Mouse (Mus musculus) mesoderm, embryonic 11.5 days (tissue): Measurements from ENCODE around the gene B3gnt6.
"Not testable (repeated sequence)": the region's sequence is repeated elsewhere in the genome, so short reads cannot be mapped to it uniquely, and the experiment has no call there.

ENCODE experiments used
- DNase-seq: peaks from one replicate; pipeline ENCODE4 v3.0.0-alpha.2; 2012; ENCODE audit warnings: low read depth, low spot score

Gene B3gnt6

GRCm38 (mm10) chr7:98199381-98199780, at the start of gene B3gnt6:
TSS of gene B3gnt6 (minus strand) at chr7:98199481.
- DNase-seq: no peak

GRCm38 (mm10) chr7:98236686-98237359, 37.5 kb upstream of the B3gnt6 start:
- no peak for DNase-seq

GRCm38 (mm10) chr7:98223796-98224195, 24.5 kb upstream of the B3gnt6 start:
- DNase-seq: no peak

DNA sequence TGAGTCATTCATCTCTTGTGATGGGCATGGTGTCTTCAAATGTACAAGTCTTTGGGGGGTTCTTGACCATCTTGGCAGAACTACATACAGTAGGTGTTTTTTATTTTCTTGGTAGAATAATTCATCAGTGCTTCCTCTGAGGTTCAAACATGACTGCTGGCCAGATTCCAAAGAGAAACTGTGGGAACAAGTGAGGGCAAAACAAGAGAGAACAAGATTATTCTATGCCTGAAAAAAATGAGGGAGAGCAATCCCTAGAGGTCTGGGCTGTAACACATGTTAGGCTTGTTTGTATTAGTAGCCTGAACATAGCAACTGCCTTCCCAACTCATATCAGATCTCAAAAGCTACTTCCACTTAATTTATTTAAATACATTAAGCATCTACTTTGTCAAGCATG, 17.4 kb upstream of the B3gnt6 start:
- DNase-seq: no peak

- no peak for DNase-seq
Observed at GRCm38 (mm10) chr7:98202946-98203345, 3.7 kb upstream of the B3gnt6 start.

DNA sequence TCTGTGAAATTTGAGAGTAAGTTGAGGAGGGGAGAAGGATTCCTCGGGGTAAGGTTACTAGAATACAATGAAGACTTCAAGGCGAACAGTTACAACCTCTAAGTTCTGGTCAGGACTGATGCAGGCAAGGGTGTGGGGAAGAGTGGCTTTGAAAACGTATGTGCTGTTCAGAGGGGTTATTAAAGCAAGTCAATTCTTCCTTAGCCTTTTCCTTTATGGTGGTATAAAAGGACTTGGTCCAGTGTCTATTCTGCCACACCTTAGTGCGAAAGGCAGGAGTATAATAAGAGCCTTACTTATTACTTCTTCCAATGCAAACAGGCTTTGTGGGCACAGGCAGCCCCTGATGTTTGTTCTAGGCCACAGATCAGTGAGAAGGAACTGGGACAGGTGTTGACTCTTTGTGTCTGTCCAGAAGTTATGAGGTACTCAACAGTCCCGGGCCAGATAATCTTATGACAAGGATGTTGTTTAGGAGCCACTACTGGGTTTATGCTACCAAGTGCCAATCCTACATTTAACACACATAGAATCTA, 2.3 kb upstream of the B3gnt6 start:
- DNase-seq: no peak

- no peak for DNase-seq
Observed at GRCm38 (mm10) chr7:98200396-98200795, 1.1 kb upstream of the B3gnt6 start.

- peak; percentile 35 for DNase-seq
Observed at GRCm38 (mm10) chr7:98195151-98195801, 4.0 kb downstream of the B3gnt6 start.

DNA sequence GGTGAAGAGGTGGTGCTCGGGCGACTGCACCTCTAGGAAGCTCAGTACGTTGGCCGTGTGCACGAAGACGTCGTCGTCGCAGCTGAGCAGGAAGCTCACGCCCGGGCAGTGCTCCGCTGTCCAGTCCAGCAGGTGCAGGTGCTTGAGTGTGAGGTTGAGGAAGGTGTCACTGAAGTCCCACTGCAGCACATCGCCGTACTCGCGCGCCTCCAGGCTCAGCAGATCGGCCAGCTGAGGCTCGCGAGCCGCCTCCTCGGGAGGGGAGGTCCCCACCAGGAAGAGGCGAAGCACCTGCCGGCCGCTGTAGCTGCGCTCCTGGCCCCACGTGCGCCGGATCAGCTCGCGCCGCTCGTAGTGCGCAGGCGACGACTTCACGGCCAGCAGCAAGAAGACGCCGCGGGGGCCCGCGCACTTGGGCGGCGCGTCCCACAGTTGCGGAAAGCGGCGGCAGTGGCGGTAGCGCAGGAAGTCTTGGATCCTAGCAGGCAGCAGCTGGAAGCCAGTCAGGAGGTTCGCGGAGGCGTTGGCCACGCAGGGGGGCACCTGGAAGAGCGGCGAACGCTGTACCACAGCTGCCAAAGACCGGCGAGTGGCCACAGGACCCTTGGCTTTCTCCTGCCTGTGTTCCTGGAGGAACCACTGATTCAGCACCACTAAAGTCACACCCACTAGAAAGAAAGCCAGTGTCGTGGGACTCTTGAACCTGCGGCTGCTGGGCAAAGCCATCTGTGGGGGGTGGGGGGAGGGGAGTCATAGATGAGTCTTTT, 5.1 kb downstream of the B3gnt6 start:
- DNase-seq: peak; percentile 39

DNA sequence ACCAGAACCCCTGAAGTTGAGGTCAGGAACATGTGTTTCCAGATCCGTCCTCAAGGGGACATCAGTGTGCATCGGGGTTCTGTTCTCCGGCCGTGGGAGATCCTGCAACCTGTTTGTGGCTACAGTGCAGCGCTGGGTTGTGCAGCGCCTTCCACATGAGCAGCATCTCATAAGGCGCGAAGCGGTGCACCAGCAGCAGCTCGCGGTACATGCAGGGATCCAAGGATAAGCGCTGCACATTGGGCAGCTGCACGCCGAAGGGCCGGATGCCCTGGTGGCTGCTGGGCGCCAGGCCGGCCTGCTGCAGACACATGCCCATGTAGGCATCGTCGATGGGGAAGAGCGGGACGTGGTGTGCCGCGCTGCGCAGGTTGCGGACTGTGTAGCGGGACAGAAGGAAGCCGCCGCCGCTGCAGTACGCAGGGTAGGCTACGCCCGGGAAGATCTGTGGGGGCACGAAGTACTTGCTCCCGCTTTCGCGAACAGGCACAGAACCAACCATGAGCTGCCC, 5.7 kb downstream of the B3gnt6 start:
- peak; percentile 45 for DNase-seq

- DNase-seq: no peak
Observed at GRCm38 (mm10) chr7:98191571-98192250, 7.6 kb downstream of the B3gnt6 start.

DNA sequence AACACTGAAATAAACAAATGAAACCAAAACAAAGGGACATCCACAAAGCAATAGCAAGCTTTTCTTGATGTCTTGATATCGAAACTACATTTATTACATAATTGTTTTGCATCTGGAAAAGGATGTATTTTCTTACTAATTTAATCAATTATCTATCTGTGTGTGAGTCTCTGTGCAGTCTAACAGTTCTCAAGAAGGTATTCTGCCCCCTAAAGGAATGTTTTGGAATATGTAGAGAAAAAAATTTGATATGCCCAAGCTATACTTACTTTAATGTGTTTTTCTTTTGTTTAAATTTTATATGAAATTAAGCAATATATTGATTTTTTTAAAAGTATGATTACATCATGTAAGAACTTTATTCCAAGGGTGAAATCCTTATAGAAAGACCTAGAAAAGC, 8.7 kb downstream of the B3gnt6 start:
- no peak for DNase-seq

- no peak for DNase-seq
Observed at GRCm38 (mm10) chr7:98189745-98190144, 9.5 kb downstream of the B3gnt6 start.

- no peak for DNase-seq
Observed at GRCm38 (mm10) chr7:98188680-98189079, 10.6 kb downstream of the B3gnt6 start.

- DNase-seq: no peak
Observed at GRCm38 (mm10) chr7:98188238-98188637, 11.0 kb downstream of the B3gnt6 start.

DNA sequence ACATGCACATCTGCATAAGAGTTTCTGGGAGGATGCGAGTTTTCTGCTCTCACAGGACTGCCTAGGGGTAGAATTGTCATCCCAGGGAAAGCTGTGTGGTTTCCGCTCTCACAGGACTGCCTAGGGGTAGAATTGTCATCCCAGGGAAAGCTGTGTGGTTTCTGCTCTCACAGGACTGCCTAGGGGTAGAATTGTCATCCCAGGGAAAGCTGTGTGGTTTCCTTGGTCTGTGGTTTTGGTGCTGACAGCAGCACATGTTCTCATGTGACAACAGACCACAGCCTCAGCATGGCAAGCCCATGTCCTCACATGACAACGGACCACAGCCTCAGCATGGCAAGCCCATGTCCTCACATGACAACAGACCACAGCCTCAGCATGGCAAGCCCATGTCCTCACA, 11.9 kb downstream of the B3gnt6 start:
- DNase-seq: not testable (repeated sequence)

DNA sequence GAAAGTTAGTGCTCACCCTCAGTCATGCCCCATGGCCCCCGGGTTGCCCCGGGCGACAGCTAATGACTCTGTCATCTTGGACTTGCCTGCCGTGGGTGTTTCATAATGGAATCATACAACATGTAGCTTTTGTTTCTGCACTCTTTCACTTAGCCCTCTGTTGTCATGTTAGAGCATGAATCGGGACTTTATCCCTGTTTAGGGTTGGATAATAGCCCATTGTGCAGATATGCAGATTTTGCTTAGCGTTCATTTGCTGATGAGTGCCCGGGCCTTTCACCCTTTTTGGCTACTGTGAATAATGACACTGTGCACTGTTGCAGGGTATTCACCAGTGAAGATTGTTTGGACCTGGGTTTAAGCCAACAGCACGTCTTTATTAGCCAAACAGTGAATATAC, 12.6 kb downstream of the B3gnt6 start:
- DNase-seq: peak; percentile 53

DNA sequence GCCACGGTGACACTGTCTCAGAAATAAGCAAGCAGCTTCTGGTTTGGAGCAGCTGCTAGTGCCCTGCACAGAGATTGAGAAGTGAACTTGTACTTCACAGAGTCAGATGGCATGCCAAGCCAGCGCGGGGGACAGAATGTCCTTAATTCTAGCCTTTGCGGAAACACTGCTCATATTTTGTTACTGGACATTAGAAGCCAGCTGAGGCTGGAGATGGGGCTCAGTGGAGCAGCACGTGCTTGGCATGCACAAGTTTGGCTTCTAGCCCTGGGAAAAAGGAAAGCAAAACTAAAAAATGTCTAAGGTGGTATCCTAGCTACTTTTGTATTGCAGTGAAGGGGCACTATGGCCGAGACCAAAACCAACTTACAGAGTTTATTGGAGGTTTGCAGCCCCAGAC, 14.0 kb downstream of the B3gnt6 start:
- no peak for DNase-seq

GRCm38 (mm10) chr7:98178560-98179231, 20.6 kb downstream of the B3gnt6 start:
- DNase-seq: no peak

DNA sequence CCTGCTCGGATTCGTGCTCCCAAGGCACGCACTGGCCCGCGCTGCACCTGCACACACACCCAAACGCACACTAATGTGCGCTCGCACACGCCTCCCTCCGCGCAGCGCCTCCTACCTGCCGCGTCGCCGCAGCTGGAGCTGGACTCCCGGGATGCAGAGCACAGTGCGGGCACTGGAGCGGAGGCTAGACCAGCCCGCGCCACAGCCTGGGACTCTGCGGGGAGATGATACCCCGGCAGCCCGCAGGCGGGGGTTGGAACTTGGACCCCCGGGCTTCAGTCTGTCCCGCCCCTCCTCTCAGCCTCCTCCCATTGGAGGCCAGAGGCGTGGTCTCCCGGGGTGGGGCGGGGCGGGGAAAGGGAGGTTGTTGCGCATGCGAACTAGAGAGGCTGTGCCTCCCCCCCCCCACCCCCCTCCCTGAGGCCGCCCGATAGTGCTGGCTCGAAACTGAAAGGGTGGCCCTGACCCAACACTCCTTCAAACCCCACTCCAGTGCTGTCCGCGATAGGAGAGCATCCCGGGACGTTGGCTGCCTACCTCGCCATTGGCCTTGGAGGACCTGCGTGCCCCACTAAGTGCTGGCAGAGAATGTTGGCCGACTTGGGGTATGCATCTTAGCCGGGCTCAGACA, 21.2 kb downstream of the B3gnt6 start, which contains the start of gene Capn5:
TSS of gene Capn5 (minus strand) at position 346 of the 631 bp plus-strand sequence.
- peak; percentile 81 for DNase-seq

DNA sequence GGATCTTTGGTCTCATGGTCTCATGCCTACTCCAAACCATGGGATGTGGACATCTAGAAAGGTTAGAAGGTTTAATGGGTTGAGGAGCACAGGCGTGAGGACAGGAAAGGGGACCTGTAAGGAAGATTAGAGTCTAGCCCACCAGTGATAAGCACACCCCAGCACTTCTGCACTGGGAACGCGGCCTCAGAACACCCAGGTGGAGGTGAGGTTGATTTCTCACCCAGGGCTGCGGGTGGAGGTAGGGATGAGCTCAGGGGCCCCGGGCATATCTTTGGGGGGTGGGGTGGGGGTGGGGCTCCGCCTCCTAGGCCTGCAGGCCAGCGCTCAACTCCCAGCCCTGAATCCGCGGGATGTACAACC, 21.7 kb downstream of the B3gnt6 start:
- DNase-seq: no peak
